Mouse (Mus musculus): ENCODE measurements at regions not wholly inside any gene's neighbourhood (a gene's known extent, or its start where the extent isn't known, plus 50 kb on each side); places are given as distances from the start of the nearest gene placed in this dataset.

- in situ Hi-C loops (cut with MboI) = no loop called here
Measured at GRCm38 (mm10) chr9:116332485-116333118, 157.4 kb upstream of the Tgfbr2 start.

DNA sequence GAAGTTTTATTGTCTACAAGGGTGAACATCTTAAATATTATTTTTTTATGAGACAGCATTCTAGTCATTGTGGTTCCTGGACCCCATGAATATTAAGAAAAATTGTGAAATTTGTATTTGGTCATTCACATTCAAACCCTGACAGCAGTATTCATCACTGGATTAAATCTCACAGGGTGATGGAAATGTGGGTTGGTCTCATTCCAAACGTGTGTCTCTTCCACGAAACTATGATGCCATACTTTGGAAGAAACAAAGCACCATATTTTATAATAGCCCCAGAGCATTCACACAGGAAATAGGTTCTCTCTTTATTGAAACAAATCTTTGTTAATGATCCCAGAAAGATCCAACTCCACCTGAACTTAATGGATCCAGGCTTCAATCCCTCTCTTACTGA, 156.2 kb upstream of the Tgfbr2 start:
- in situ Hi-C loops (cut with MboI) = no loop called here

- in situ Hi-C loops (cut with MboI) = no loop called here
Measured at GRCm38 (mm10) chr9:116330796-116331195, 155.6 kb upstream of the Tgfbr2 start.

- in situ Hi-C loops (cut with MboI) = no loop called here
Measured at GRCm38 (mm10) chr9:116329147-116329546, 154.0 kb upstream of the Tgfbr2 start.

GRCm38 (mm10) chr9:116328201-116328600, 153.0 kb upstream of the Tgfbr2 start:
- in situ Hi-C loops (cut with MboI) = no loop called here

DNA sequence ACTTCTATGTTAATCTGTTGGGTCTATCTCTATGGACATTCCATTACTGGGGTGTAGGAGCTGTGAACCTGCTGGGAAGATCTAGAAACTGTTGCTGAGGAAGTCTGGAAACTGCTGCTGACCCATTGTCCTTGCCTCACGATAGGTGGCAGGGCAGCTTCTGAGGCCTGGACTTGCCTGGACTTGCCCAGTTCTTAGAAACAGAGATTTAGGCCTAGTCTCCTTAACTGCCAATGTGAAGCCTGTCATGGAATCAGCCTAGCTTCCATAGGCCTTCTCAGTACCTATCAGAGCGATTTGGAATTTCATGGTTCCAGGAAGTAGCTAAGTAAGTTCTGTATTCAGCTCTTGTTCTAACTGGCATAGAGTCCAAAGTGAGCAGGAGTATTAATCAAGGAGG, 151.9 kb upstream of the Tgfbr2 start:
- in situ Hi-C loops (cut with MboI) = no loop called here

GRCm38 (mm10) chr9:116324971-116325370, 149.8 kb upstream of the Tgfbr2 start:
- in situ Hi-C loops (cut with MboI) = no loop called here

DNA sequence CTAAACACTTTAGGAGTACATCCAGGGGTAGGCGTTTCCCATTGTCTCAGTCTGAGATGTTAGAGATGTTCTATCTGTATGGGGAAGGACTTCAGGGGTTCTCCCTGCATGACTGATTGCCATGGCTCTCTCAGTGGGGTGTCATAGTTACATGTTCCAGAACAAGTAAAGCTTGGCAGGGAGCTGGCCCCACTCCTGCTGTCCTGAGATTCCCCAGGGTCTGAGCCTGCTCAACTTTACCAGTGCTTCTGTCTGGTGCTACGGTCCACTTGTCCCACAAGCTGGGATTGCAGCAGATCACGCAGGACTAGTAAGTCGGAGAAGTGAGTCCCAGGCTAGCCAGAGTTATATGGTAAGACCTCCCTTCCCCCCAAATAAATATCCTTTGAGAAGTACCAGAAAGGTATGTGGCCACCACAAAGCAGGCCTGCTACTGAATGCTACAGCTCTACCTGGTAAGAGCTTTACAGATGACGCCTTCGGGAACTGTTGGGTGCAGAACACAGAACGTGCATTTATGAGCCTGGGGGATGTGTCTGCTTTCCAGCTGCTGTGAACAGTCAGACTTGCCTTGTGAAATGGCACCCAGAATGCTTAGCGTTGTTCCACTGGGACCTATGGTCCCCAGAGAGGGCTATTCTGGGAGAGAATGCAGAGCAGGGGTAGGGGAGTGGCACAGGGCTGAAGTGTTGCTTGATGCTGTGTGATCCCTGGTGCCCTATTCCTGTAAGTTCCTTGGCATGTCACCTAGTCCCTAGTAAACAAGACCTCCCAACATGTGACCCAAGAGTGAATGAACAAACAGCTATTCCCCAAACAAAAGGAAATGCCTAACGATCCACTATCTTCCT, 148.9 kb upstream of the Tgfbr2 start:
- in situ Hi-C loops (cut with MboI) = no loop called here

- in situ Hi-C loops (cut with MboI) = no loop called here
Measured at GRCm38 (mm10) chr9:116321908-116322307, 146.7 kb upstream of the Tgfbr2 start.

DNA sequence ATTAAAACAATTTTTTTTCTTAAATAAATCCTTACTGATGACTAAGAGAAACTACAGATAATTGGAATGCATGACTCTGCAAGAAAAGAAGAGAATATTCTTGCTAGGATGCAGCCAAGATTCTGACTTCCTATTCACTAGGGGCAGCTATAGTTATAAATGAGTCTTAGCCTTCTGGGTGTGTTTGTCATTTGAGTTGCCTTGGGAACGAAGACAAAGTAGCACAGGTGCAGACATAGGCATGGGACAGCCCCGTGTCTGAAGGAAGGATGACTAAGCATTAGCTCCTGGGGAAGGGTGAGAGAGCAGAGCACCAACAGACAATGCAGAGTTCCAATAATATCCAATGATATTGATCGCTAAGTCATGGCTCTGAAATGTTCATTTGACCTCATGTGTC, 144.3 kb upstream of the Tgfbr2 start:
- in situ Hi-C loops (cut with MboI) = no loop called here

- in situ Hi-C loops (cut with MboI) = no loop called here
Measured at GRCm38 (mm10) chr9:116316582-116317095, 141.5 kb upstream of the Tgfbr2 start.

- in situ Hi-C loops (cut with MboI) = no loop called here
Measured at GRCm38 (mm10) chr9:116314803-116315202, 139.6 kb upstream of the Tgfbr2 start.

DNA sequence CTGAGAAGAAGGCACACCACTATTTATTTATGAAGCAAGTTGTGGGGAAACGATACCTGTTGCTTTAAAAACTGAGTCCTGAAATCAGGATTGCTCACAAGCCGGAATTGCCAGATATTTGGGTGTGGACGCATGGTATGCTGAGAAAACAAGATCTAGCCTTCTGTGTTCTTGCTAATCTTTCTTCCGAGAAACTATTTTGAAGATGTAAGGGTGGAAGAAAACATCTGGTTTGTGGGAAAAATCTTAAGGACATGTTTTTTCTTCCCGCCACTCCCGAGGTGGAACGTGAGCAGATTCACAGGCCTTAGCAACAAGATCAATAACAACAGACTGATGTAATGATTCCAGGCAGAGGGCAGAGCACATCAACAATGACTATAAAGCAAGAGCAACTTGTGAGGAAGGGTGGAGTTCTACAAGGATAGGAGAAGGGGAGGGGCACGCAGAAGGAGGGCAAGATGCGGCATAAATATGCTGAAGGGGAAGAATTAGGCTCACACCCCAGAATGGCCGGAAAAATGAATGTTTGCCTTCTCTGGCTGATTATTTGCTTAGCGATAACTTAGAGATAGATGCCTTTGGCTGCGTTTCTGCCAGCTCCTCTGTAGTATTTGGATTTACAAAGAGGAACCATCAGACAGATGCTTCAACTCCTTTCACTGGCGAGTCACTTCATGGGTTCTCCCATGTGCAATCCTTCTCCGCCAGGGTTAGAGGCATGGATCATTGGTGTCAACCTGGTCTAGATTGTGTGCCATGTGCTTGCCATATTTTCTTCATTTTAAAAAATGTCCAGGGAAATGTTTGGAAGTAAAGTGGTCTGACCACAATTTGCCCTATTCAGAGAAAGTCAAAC, 139.0 kb upstream of the Tgfbr2 start:
- in situ Hi-C loops (cut with MboI) = no loop called here

GRCm38 (mm10) chr9:116311364-116311763, 136.2 kb upstream of the Tgfbr2 start:
- in situ Hi-C loops (cut with MboI) = no loop called here

DNA sequence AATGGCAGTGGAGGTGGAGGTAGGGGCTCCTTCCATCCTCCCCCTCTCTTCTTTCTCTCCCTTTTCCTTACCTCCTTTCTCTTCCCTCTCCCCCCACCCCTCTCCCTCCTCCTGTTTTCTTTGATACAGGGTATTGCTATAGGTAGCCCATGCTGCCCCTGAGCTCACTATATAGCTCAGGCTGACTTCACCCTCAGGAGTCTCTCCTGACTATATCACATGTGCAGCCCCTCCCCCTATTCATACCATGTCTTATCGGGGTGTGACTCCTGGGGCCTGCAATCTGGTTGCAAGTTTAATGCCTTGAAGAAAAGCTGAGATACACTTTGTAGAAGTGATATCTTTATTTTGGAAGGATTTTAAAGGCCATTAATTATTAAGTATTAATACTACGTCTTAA, 126.4 kb upstream of the Tgfbr2 start:
- in situ Hi-C loops (cut with MboI) = no loop called here

- in situ Hi-C loops (cut with MboI) = no loop called here
Measured at GRCm38 (mm10) chr9:116298791-116299190, 123.6 kb upstream of the Tgfbr2 start.

- in situ Hi-C loops (cut with MboI) = no loop called here
Measured at GRCm38 (mm10) chr9:116296349-116296748, 121.2 kb upstream of the Tgfbr2 start.

DNA sequence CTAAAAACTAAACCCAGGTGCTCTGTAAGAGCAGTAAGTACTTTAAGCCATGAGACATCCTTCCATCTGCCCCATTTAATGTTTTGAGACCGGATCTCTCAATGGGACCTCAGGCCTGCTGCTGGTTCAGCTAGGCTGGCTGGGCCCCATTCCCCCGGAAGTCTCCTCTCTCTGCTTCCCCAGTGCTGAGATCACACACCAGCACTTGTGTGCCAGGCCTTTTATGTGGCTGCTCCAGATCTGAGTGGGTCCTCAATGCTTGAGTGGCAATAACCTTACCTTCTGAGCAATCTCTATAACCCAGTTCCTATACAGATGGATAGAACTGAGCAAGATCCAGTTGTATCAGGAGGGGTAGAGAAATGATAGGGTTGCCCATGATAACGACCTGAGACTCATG, 118.9 kb upstream of the Tgfbr2 start:
- in situ Hi-C loops (cut with MboI) = no loop called here

GRCm38 (mm10) chr9:116293110-116293509, 118.0 kb upstream of the Tgfbr2 start:
- in situ Hi-C loops (cut with MboI) = no loop called here

- in situ Hi-C loops (cut with MboI) = no loop called here
Measured at GRCm38 (mm10) chr9:116291624-116292023, 116.5 kb upstream of the Tgfbr2 start.

- in situ Hi-C loops (cut with MboI) = no loop called here
Measured at GRCm38 (mm10) chr9:116290896-116291295, 115.7 kb upstream of the Tgfbr2 start.

Measured in mature B cell (primary cell).